ENCODE assay signal across 26 mouse cellular contexts in the genomic region with DNA sequence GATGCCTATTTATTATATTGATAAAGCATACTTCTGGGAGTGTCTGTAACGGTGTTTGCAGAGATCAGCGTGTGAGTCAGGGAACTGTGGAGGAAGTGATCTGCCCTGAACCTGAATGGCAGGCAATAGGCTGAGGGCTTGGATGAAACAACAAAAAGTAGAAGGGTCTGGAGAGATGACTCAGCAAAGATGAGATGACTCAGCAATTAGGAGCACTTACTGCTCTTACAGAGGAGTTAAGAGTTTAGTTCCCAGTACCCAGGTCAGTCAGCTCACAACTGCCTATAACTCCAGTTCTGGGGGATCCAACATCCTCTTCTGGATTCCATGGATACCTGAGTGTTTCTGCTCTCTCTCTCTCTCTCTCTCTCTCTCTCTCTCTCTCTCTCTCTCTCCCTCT.
DNase-seq lines count a peak whose midpoint lies in the region; ATAC-seq lines count a peak whose summit lies in the region.
"Had no signal": no experiment of that assay in that cellular context is flagged by ENCODE, and none has a peak within 500 bp of the region (broad histone marks: within the 10 kb centered on the region; RNA-seq: fewer than 3 reads in every experiment).

No protein-coding gene starts in this region.

- H3K9me3 ChIP-seq in heart, embryonic 12.5 days (replicated peaks): peaks cover 3% of the 10 kb centered on the region
- H3K9me3 ChIP-seq in midbrain, embryonic 15.5 days: 0 out of 2 replicates have a peak, but pooled peaks cover 3% of the 10 kb centered on the region
- H3K9me3 ChIP-seq: hindbrain, embryonic 10.5 days; intestine, embryonic 15.5 days; neural tube, embryonic 12.5 days had no signal

- H3K4me3 ChIP-seq in heart, embryonic 12.5 days: no peak overlapping the region
- no peak overlapping the region for H3K4me3 ChIP-seq in midbrain, embryonic 15.5 days
- H3K4me3 ChIP-seq: hindbrain, embryonic 10.5 days; intestine, embryonic 15.5 days; left cerebral cortex, adult 2 months; midbrain, embryonic 12.5 days; neural tube, embryonic 12.5 days had no signal

- no peak for DNase-seq in heart, postnatal 10 days
- peak; percentile 28 for DNase-seq in 416B (ENCODE audit: low read depth)
- DNase-seq in ES-CJ7 (ENCODE audit: low read depth, low spot score): peak; percentile 56
- peak; percentile 52 for DNase-seq in ZHBTc4 (ENCODE audit: low read depth, low spot score)
- DNase-seq in cerebellum, adult 11-12 months: no peak
- DNase-seq: adrenal gland, postnatal 36 days; cerebellum, adult 2 months; cerebellum, postnatal 25 days; forebrain, postnatal 0 days; gastrocnemius, postnatal 25 days; heart, adult 18-20 months; kidney, adult 8-10 months; kidney, postnatal 25 days; lung, adult 2 months; lung, postnatal 14 days; right cerebral cortex, postnatal 14 days had no signal

- 71% methylated on average over 2 of the region's 2 CpGs for WGBS in heart, embryonic 12.5 days
- WGBS in midbrain, embryonic 15.5 days: 82% methylated on average over 2 of the region's 2 CpGs

- H3K27ac ChIP-seq in heart, embryonic 12.5 days (ENCODE audit: poor library complexity, severe bottlenecking): no peak overlapping the region
- H3K27ac ChIP-seq in midbrain, embryonic 15.5 days: no peak overlapping the region
- H3K27ac ChIP-seq: hindbrain, embryonic 10.5 days; intestine, embryonic 15.5 days; left cerebral cortex, adult 2 months; midbrain, embryonic 12.5 days; neural tube, embryonic 12.5 days; stomach, postnatal 0 days had no signal

- no peak overlapping the region for H3K4me2 ChIP-seq in heart, embryonic 12.5 days
- no peak overlapping the region for H3K4me2 ChIP-seq in midbrain, embryonic 15.5 days
- H3K4me2 ChIP-seq: intestine, embryonic 15.5 days; midbrain, embryonic 12.5 days; neural tube, embryonic 12.5 days had no signal

- no peaks in the 10 kb centered on the region for H3K4me1 ChIP-seq in heart, embryonic 12.5 days (replicated peaks)
- peaks cover 4% of the 10 kb centered on the region; the same call in 1 of the 2 replicates for H3K4me1 ChIP-seq in midbrain, embryonic 15.5 days
- H3K4me1 ChIP-seq: intestine, embryonic 15.5 days had no signal

- H3K27me3 ChIP-seq in heart, embryonic 12.5 days (replicated peaks): no peaks in the 10 kb centered on the region
- H3K27me3 ChIP-seq in midbrain, embryonic 15.5 days (replicated peaks): peaks cover 12% of the 10 kb centered on the region; the same call in 1 of the 2 replicates
- H3K27me3 ChIP-seq: intestine, embryonic 15.5 days; neural tube, embryonic 12.5 days had no signal

- intact Hi-C loops in heart, postnatal 10 days (cut with DNase I): no loop called here

- H3K36me3 ChIP-seq in heart, embryonic 12.5 days: no peaks in the 10 kb centered on the region
- H3K36me3 ChIP-seq in midbrain, embryonic 15.5 days (replicated peaks): no peaks in the 10 kb centered on the region
- H3K36me3 ChIP-seq: hindbrain, embryonic 10.5 days; intestine, embryonic 15.5 days; midbrain, embryonic 12.5 days; neural tube, embryonic 12.5 days had no signal

- H3K9ac ChIP-seq in heart, embryonic 12.5 days: no peak overlapping the region
- no peak overlapping the region for H3K9ac ChIP-seq in midbrain, embryonic 15.5 days
- H3K9ac ChIP-seq: forebrain, postnatal 0 days; intestine, embryonic 15.5 days; midbrain, embryonic 12.5 days; neural tube, embryonic 12.5 days had no signal

- ATAC-seq in heart, embryonic 12.5 days (ENCODE audit: insufficient number of reproducible peaks, low FRiP score): peak; percentile 93
- no peak for ATAC-seq in midbrain, embryonic 15.5 days (replicated peaks)
- no peak for ATAC-seq in cerebellum, adult (ENCODE audit: insufficient number of reproducible peaks, low FRiP score, low TSS enrichment)
- ATAC-seq: forebrain, postnatal 0 days; hindbrain, embryonic 16.5 days; intestine, embryonic 15.5 days had no signal

Comparison
In these comparisons a context has a peak if more than half of its experiments do, and no peak if none do; other contexts are left out.
1. DNase-seq: peak in 416B (single experiment), ES-CJ7 (single experiment) and ZHBTc4 (single experiment); none in heart, postnatal 10 days (0 of 2) and cerebellum, adult 11-12 months (single experiment).